9 mouse cellular contexts compared by ENCODE assay signal in the genomic region with DNA sequence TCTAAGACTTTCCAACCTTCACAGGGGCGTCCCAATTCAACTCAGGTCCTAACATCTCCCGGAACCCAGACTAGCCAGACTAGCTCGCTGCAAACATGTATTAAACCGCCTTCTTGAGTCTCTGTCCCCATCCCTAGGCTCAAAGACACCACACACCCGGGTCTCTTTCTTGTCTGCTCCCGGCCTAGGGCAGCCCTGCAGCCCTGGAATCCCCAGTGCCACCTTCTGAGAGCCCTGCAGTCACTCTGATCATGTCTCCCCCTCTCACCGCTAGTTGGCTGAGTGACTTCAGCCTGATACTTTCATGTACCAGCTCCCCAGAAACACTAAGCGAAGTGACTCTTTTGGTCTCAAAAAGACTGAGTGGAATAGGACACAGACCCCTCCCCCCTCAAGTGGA. TPM values are rescaled to one million over a fixed set of nuclear protein-coding genes. Genes with fewer than 3 reads are reported as not detected.
DNase-seq lines count a peak whose midpoint lies in the region; ATAC-seq and TF ChIP-seq lines count a peak whose summit lies in the region.
"Had no signal": no experiment of that assay in that cellular context is flagged by ENCODE, and none has a peak within 500 bp of the region (broad histone marks: within the 10 kb centered on the region; RNA-seq: fewer than 3 reads in every experiment).

No protein-coding gene starts in this region.

- H3K27ac ChIP-seq in lung, embryonic 15.5 days, result no peak overlapping the region
- H3K27ac ChIP-seq in intestine, postnatal 0 days (ENCODE audit: low read depth, low read length), result no peak overlapping the region
- no peak overlapping the region for H3K27ac ChIP-seq in stomach, embryonic 14.5 days (ENCODE audit: low read length)

- 6% methylated on average over 8 of the region's 8 CpGs for WGBS in lung, embryonic 15.5 days
- WGBS in intestine, postnatal 0 days, result 10% methylated on average over 8 of the region's 8 CpGs
- 9% methylated on average over 8 of the region's 8 CpGs for WGBS in stomach, embryonic 14.5 days

- no peaks in the 10 kb centered on the region for H3K9me3 ChIP-seq in lung, embryonic 15.5 days
- H3K9me3 ChIP-seq in intestine, postnatal 0 days (ENCODE audit: control insufficient read depth), result no peaks in the 10 kb centered on the region
- no peaks in the 10 kb centered on the region for H3K9me3 ChIP-seq in stomach, embryonic 14.5 days (ENCODE audit: control insufficient read depth, low read depth, low read length)

- H3K4me2 ChIP-seq in lung, embryonic 15.5 days, result peak overlapping the region; percentile 77
- peak overlapping the region; percentile 54 for H3K4me2 ChIP-seq in intestine, postnatal 0 days (replicated peaks; ENCODE audit: low read depth)
- peak overlapping the region; percentile 81 for H3K4me2 ChIP-seq in stomach, embryonic 14.5 days (replicated peaks; ENCODE audit: low read depth, low read length)

- H3K9ac ChIP-seq in lung, embryonic 15.5 days, result no peak overlapping the region; the same call in 1 of the 2 replicates
- no peak overlapping the region for H3K9ac ChIP-seq in intestine, postnatal 0 days (ENCODE audit: low read depth, low read length)
- no peak overlapping the region for H3K9ac ChIP-seq in stomach, embryonic 14.5 days (replicated peaks; ENCODE audit: low read depth, low read length)

- no peak for TF ChIP-seq CTCF in intestine, postnatal 0 days (IDR thresholded peaks at IDR 0.05; ENCODE audit: low read depth)

- DNase-seq in embryo, embryonic 10 days (ENCODE audit: low spot score), result peak; percentile 28
- DNase-seq in embryo, embryonic 9.5 days (ENCODE audit: extremely low spot score), result no peak
- no peak for DNase-seq in lung, postnatal 4 days
- no peak for DNase-seq in layer of hippocampus, postnatal 10 days (ENCODE audit: low spot score in 2 of 2)
- no peak for DNase-seq in adrenal gland, adult 2 months

- no peak for ATAC-seq in lung, embryonic 15.5 days (ENCODE audit: borderline replicate concordance, extremely low read depth, low FRiP score, low TSS enrichment)
- ATAC-seq in intestine, postnatal 0 days, result no peak
- ATAC-seq in stomach, embryonic 14.5 days (ENCODE audit: insufficient number of reproducible peaks, insufficient read depth, low FRiP score, low read depth), result no peak

- peaks cover 6% of the 10 kb centered on the region for H3K4me1 ChIP-seq in lung, embryonic 15.5 days
- no peaks in the 10 kb centered on the region for H3K4me1 ChIP-seq in intestine, postnatal 0 days (replicated peaks; ENCODE audit: control insufficient read depth, insufficient read depth, low read length)
- peaks cover 5% of the 10 kb centered on the region; the same call in 1 of the 2 replicates for H3K4me1 ChIP-seq in stomach, embryonic 14.5 days (ENCODE audit: control insufficient read depth, insufficient read depth, low read length)

- H3K36me3 ChIP-seq in lung, embryonic 15.5 days, result no peaks in the 10 kb centered on the region
- H3K36me3 ChIP-seq in intestine, postnatal 0 days (ENCODE audit: control insufficient read depth, insufficient read depth), result no peaks in the 10 kb centered on the region
- no peaks in the 10 kb centered on the region for H3K36me3 ChIP-seq in stomach, embryonic 14.5 days (ENCODE audit: control insufficient read depth, insufficient read depth, low read length)

- peak overlapping the region; percentile 37 for H3K4me3 ChIP-seq in lung, embryonic 15.5 days
- peak overlapping the region; percentile 21; the same call in 1 of the 2 replicates for H3K4me3 ChIP-seq in intestine, postnatal 0 days (ENCODE audit: low read depth, low read length)
- peak overlapping the region; percentile 33 for H3K4me3 ChIP-seq in stomach, embryonic 14.5 days (ENCODE audit: low read depth, low read length)

- peaks cover 96% of the 10 kb centered on the region for H3K27me3 ChIP-seq in lung, embryonic 15.5 days
- peaks cover 42% of the 10 kb centered on the region for H3K27me3 ChIP-seq in intestine, postnatal 0 days (replicated peaks; ENCODE audit: control insufficient read depth, insufficient read depth, low read length)
- peaks cover 39% of the 10 kb centered on the region for H3K27me3 ChIP-seq in stomach, embryonic 14.5 days (ENCODE audit: control insufficient read depth, insufficient read depth, low read length)

RNA-seq across cellular contexts. Expression of gene Dusp15, which starts 7.9 kb away (rescaled TPM):
- 0.13 and 0.30 TPM in 2 replicates for polyA plus RNA-seq in lung, embryonic 15.5 days (2015; fragmentation: Nextera tagmentation; extraction: Ambion mirVana)
- 0.13 TPM in 1 of 2 replicates, not detected in the other for polyA plus RNA-seq in intestine, postnatal 0 days (2015; fragmentation: Nextera tagmentation; extraction: Ambion mirVana)
- polyA plus RNA-seq in stomach, embryonic 14.5 days (2014; fragmentation: Nextera tagmentation; extraction: Ambion mirVana), result 0.13 and 0.39 TPM in 2 replicates
- total RNA-seq in layer of hippocampus, postnatal 10 days (2021), result 10 to 100 TPM; 21.4 to 24.0 TPM
- total RNA-seq in adrenal gland, adult 2 months (2021), result 1 to 10 TPM; 2.7 to 2.9 TPM
- polyA plus RNA-seq in adrenal gland, adult 2 months (2012; rRNA removed), result 0.82 and 1.8 TPM in 2 replicates

RNA-seq across cellular contexts. Expression of gene Foxs1, which starts 10.6 kb away (rescaled TPM):
- 7.6 and 8.6 TPM in 2 replicates for polyA plus RNA-seq in lung, embryonic 15.5 days (2015; fragmentation: Nextera tagmentation; extraction: Ambion mirVana)
- polyA plus RNA-seq in intestine, postnatal 0 days (2015; fragmentation: Nextera tagmentation; extraction: Ambion mirVana), result 2.1 and 2.9 TPM in 2 replicates
- 2.7 and 3.3 TPM in 2 replicates for polyA plus RNA-seq in stomach, embryonic 14.5 days (2014; fragmentation: Nextera tagmentation; extraction: Ambion mirVana)
- total RNA-seq in layer of hippocampus, postnatal 10 days (2021), result 1 to 10 TPM; 1.5 TPM
- 1 to 10 TPM; 3.2 to 3.7 TPM for total RNA-seq in adrenal gland, adult 2 months (2021)
- 11.1 and 13.1 TPM in 2 replicates for polyA plus RNA-seq in adrenal gland, adult 2 months (2012; rRNA removed)

RNA-seq across cellular contexts. Expression of gene Ttll9, which starts 18.7 kb away (rescaled TPM):
- polyA plus RNA-seq in lung, embryonic 15.5 days (2015; fragmentation: Nextera tagmentation; extraction: Ambion mirVana), result 0.67 and 1.1 TPM in 2 replicates
- polyA plus RNA-seq in intestine, postnatal 0 days (2015; fragmentation: Nextera tagmentation; extraction: Ambion mirVana), result 0.65 TPM in 1 of 2 replicates, not detected in the other
- polyA plus RNA-seq in stomach, embryonic 14.5 days (2014; fragmentation: Nextera tagmentation; extraction: Ambion mirVana), result 0.39 and 1.1 TPM in 2 replicates
- 1 to 10 TPM; 2.6 to 3.4 TPM for total RNA-seq in layer of hippocampus, postnatal 10 days (2021)
- under 1 TPM; 0.40 to 0.90 TPM for total RNA-seq in adrenal gland, adult 2 months (2021)
- 0.06 and 0.33 TPM in 2 replicates for polyA plus RNA-seq in adrenal gland, adult 2 months (2012; rRNA removed)

RNA-seq across cellular contexts. Expression of gene Mylk2, which starts 32.4 kb away (rescaled TPM):
- polyA plus RNA-seq in lung, embryonic 15.5 days (2015; fragmentation: Nextera tagmentation; extraction: Ambion mirVana), result 0.05 TPM in 2 replicates
- polyA plus RNA-seq in intestine, postnatal 0 days (2015; fragmentation: Nextera tagmentation; extraction: Ambion mirVana), result 0.07 TPM in 1 of 2 replicates, not detected in the other
- polyA plus RNA-seq in stomach, embryonic 14.5 days (2014; fragmentation: Nextera tagmentation; extraction: Ambion mirVana), result not detected in 2 replicates
- not detected for total RNA-seq in layer of hippocampus, postnatal 10 days (2021)
- total RNA-seq in adrenal gland, adult 2 months (2021), result not detected
- polyA plus RNA-seq in adrenal gland, adult 2 months (2012; rRNA removed), result not detected in 2 replicates
- total RNA-seq: left cerebral cortex, postnatal 36 days had no signal
